ENCODE assay signal across 25 mouse cellular contexts in the genomic region with DNA sequence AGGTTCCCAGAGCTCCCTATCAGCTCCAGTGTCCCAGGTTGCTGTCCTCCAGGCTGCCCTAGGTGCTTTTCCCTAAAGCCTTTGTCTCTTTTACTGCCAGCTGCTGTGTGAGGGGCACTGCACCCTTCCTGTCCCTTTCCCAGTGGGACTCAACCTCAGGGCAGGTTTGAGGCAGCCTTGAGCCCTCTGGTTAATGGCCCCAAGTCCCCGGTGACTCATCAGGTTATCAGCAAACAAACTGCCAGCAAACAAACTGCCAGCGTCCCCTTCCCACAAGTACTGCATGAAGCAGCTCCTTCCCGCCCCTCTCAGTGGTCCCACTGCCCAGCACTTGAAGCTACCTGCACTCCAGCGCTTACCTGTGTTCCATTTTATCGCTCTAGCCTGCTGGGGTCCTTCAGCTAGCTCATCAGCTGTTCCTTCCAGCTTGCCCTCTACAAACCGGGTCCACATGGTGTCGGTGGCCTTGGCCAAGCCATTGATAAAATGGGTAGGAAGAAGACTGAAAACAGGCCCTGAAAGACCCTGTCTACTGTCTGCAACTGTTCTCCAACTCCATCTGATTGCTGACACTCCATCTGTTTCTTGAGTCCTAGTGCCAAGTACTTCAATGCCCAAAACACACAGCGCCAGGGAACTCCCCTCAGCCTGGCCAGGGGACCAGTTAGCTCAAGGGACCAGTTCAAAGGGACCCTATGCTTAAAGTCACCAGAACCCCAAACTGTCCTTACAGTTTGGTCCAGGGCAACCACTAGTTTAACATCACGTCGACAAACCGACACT. TPM values are rescaled to one million over a fixed set of nuclear protein-coding genes. Genes with fewer than 3 reads are reported as not detected.
"Had no signal": no experiment of that assay in that cellular context is flagged by ENCODE, and none has a peak within 500 bp of the region (broad histone marks: within the 10 kb centered on the region; RNA-seq: fewer than 3 reads in every experiment).

No protein-coding gene starts in this region.

- H3K27ac ChIP-seq: kidney, embryonic 15.5 days; limb, embryonic 13.5 days; liver, embryonic 12.5 days; liver, embryonic 15.5 days; lung, embryonic 15.5 days; midbrain, embryonic 10.5 days; neural tube, embryonic 12.5 days; stomach, postnatal 0 days had no signal

- ATAC-seq: liver, embryonic 12.5 days had no signal

- DNase-seq: kidney, postnatal 10 days; kidney, postnatal 4 days; left cerebral cortex, postnatal 4 days; liver; lung, adult 18-20 months; lung, postnatal 10 days; lung, postnatal 36 days; midbrain, embryonic 14.5 days; right cerebral cortex, postnatal 14 days; right cerebral cortex, postnatal 4 days; thymus, adult 2 months; thymus, postnatal 14 days; thymus, postnatal 4 days had no signal

- H3K9me3 ChIP-seq: kidney, embryonic 15.5 days; limb, embryonic 13.5 days; liver, embryonic 12.5 days; liver, embryonic 15.5 days; lung, embryonic 15.5 days; midbrain, embryonic 10.5 days; neural tube, embryonic 12.5 days had no signal

- H3K4me1 ChIP-seq: liver, embryonic 12.5 days; neural tube, embryonic 12.5 days had no signal

- H3K9ac ChIP-seq: kidney, embryonic 15.5 days; limb, embryonic 13.5 days; liver, embryonic 12.5 days; liver, embryonic 15.5 days; lung, embryonic 15.5 days; neural tube, embryonic 12.5 days had no signal

- H3K4me2 ChIP-seq: kidney, embryonic 15.5 days; limb, embryonic 13.5 days; liver, embryonic 12.5 days; liver, embryonic 15.5 days; lung, embryonic 15.5 days; neural tube, embryonic 12.5 days had no signal

- H3K27me3 ChIP-seq: limb, embryonic 13.5 days; lung, embryonic 15.5 days; neural tube, embryonic 12.5 days had no signal

- H3K36me3 ChIP-seq: kidney, embryonic 15.5 days; limb, embryonic 13.5 days; liver, embryonic 12.5 days; liver, embryonic 15.5 days; lung, embryonic 15.5 days; midbrain, embryonic 10.5 days; neural tube, embryonic 12.5 days had no signal

- H3K4me3 ChIP-seq: kidney, embryonic 15.5 days; limb, embryonic 13.5 days; liver, embryonic 12.5 days; liver, embryonic 15.5 days; lung, embryonic 15.5 days; megakaryocyte, embryonic 14.5 days; midbrain, embryonic 10.5 days; neural tube, embryonic 12.5 days had no signal

RNA-seq across cellular contexts. Expression of a gene that starts 18.4 kb away (rescaled TPM):
- total RNA-seq: layer of hippocampus, adult 18-20 months; left cerebral cortex, postnatal 4 days; neutrophil, adult 5-6 weeks had no signal
- polyA plus RNA-seq: kidney, embryonic 15.5 days; limb, embryonic 13.5 days; liver, embryonic 12.5 days; liver, embryonic 15.5 days; midbrain, embryonic 10.5 days; midbrain, embryonic 14.5 days; neural tube, embryonic 12.5 days; stomach, embryonic 14.5 days had no signal
